Mouse (Mus musculus) hematopoietic stem cell, adult 5-6 weeks (primary cell): Measurements from ENCODE around the gene Pdia6. TPM values are rescaled to one million over a fixed set of nuclear protein-coding genes. Genes with fewer than 3 reads are reported as not detected.
A peak's percentile ranks its signal among the peaks of the same experiment; 100 is the strongest.

Experiments
- ATAC-seq, 2 experiments: fragments of 125-278 bp in 1 of 2; replicated peaks in 1 of 2; 2 replicates each; pipeline ENCODE4 v1.8.0; 2016 to 2017; ENCODE audit warnings: inconsistent platforms in 2 of 2, mild to moderate bottlenecking in 2 of 2, moderate number of reproducible peaks in 2 of 2, low read depth in 1 of 2, moderate TSS enrichment in 1 of 2; ENCODE audit not compliant: low FRiP score in 2 of 2, poor library complexity in 2 of 2, severe bottlenecking in 2 of 2, insufficient read depth in 1 of 2, low TSS enrichment in 1 of 2
- total RNA-seq: library from RNA; stranded (forward); fragments of 172-1452, 232-1000 nt; gene quantifications from 2 replicates; pipeline ENCODE4 v1.2.3, GENCODE M21; 2017

Pdia6 gene
- total RNA-seq, 1 experiment from 2014 or later: 321 TPM

DNA sequence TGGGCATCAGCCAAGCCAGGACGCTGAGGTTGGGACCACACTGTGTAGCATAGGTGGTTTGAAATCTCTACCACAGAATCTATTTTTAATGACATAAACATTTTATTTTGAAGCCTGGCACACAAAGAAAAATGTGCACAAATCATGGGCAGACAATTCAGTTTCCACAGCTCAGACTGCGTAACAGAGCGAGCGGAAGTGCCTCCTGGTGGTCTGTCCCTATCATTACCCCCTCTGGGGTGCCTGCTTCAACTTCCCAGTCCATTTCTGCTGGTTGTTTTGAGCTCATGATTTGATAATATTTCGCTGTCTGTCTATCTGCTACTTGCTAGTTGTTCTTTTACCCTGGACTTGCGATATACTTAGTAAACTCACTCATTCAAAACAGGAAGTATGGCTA, 10.7 kb upstream of the Pdia6 start:
- no peak; a peak in 1 of 4 replicates for ATAC-seq

DNA sequence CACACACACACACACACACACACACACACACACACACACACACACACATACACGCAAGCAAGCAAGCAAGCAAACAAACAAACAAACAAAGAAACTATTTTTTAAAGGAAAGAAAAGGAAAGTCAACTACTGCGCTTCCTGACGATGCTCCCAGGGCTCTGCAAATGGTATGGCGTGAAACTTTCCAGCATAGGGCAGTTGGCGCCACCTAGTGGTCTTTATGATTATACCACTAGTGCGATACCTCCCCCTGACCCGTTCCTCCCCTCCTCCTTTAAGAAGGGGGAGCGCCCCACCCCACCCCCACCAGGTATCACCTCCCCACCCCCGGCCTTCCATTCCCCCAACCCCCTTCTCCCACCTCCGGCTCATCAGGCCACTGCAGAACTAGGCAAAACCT, 9.4 kb upstream of the Pdia6 start:
- ATAC-seq: peak; percentile 68 to 74

DNA sequence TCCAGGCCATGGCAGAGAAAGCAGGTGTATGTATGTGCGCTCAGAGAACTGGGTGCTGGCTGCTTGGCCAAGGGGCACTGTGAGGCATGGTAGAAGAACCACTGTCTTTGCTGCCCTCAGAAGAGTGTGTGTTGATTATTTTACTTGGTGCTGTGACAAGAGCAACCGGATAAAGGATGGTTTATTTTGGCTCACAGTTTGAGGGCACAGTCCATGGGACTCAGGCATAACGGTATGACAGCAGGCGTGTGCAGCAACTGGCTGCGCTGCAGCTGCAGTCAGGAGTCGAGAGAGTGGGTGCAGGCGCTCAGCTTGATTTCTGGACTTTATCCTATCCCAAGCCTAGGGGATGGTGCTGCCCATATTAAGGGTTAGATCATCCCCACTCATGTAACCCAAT, 7.9 kb upstream of the Pdia6 start:
- ATAC-seq: no peak

DNA sequence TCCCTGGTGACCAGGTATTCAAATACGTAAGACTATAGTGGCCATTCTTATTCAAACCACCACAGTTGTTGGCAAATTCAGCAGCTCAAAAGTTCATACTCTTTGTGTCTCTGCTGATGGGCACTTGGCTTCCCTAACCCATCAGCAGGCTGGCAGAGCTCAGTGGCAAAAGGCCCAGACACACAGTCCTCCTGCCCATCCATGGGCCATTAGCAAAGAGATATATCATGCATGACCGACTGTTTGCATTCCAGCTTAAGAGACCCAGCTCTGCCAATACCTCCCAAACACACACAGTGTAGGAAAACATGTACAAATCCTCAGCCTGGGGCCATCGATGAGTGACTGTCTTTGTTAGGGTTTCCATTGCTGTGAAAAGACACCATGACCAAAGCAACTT, 5.3 kb upstream of the Pdia6 start:
- ATAC-seq: no peak

- ATAC-seq: 0 out of 4 replicates have a peak, but pooled peaks of 1 of the 2 experiments have one; percentile 34
Observed at GRCm38 (mm10) chr12:17263881-17264280, 2.5 kb upstream of the Pdia6 start.

DNA sequence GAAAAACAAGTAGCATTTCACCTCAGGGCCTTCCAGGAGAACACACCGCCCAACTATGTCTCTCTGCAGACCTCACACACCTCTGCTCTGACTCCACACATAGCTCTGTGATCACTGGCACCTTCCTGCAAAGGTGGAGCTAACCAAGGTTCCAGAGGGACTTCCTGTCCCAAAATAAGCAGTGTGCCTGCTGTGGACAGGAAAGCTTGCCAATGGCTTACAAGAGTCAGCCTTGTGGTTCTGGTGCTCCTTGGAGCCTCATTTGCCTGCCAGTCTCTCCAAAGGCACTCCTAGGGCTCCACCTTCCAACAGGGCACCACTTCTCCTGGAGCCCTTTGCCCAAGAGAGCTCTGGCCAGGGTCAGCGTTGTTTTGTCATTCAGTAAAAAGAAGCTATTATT, 1.5 kb upstream of the Pdia6 start:
- ATAC-seq: no peak

- no peak for ATAC-seq
Observed at GRCm38 (mm10) chr12:17266673-17266990, 287 bp downstream of the Pdia6 start.

GRCm38 (mm10) chr12:17267316-17267715, 971 bp downstream of the Pdia6 start:
- no peak for ATAC-seq

DNA sequence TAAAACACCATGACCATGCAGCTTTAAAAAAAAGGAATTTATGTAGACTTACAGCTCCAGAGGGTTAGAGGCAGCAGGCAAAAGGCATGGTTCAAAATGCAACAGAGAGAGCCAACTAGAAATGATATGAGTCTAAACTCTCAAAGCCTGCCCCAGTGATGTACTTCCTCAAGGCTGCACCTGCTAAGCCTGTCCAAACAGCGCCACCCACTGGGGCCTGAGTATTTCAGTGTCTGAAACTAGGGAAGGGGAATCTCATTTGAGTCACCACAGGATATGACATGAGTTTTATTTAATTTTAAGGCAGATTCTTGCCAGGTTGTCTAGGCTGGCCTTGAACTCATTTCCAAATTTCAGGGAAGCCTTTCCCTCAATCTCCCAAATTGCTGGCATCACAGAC, 4.9 kb downstream of the Pdia6 start:
- peak; percentile 18 to 19; a peak in 1 of 4 replicates for ATAC-seq

- ATAC-seq: no peak
Observed at GRCm38 (mm10) chr12:17273841-17274240, 7.5 kb downstream of the Pdia6 start.

DNA sequence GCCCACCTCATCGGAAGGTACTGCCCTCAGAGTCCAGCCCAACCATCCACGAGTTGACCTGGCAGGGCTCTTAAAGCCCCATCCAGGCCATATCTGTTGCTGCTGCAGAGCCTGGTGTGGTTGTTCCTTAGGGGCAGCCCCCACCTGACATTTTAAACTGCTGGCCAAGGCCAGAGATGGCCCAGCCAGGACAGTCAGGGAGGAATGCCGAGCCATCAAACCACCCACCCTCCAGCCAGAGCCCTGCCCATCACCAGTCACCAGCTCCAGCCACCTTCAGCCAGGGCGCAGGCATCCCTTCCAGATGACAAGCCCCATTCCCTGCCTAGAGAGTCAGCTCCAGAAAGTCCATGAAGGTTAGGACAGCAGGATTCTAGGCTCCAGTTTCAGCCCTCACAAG, 22.2 kb downstream of the Pdia6 start:
- ATAC-seq: peak in 1 of 2 experiments; percentile 27; a peak in 1 of 4 replicates

DNA sequence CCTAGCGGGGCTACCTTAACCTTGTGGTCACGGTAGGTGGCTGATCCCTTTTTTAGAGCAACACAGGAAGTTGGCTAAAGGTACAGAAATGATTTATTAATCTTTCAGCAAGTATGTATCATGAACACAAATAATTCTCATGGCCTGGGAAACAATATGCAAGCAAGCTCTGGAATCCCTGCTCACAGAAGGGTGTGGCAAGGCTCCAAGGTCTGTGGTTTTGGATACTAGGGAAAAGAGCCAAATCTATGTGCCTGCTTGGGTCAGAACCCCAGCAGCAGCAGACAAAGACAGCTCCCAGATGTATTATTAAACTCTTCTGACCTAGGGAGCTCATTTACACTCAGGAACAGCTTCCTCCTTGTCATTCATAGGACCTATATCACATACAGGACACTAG, 22.7 kb downstream of the Pdia6 start:
- ATAC-seq: no peak

DNA sequence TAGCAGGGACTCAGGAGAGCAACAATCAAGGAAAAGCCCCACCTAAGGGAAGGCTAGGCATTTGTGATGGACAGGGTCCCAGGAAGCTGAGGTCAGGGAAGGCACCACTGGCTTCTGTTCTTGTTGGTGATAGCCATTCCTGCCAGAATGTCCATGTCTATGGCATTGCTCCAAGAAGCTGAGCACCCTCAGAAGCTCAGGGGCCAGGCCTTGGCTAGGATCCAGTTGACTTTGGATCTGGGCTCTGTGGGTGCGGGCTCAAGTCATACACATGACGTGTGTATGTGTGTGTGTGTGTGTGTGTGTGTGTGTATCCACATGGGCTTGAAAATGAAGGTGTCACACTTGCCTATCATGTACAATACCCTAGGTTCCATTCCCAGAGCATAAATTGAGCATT, 23.6 kb downstream of the Pdia6 start:
- no peak for ATAC-seq

- no peak for ATAC-seq
Observed at GRCm38 (mm10) chr12:17290569-17290968, 24.2 kb downstream of the Pdia6 start.

- no peak for ATAC-seq
Observed at GRCm38 (mm10) chr12:17296899-17297298, 30.6 kb downstream of the Pdia6 start.

- no peak for ATAC-seq
Observed at GRCm38 (mm10) chr12:17299902-17300301, 33.6 kb downstream of the Pdia6 start.

DNA sequence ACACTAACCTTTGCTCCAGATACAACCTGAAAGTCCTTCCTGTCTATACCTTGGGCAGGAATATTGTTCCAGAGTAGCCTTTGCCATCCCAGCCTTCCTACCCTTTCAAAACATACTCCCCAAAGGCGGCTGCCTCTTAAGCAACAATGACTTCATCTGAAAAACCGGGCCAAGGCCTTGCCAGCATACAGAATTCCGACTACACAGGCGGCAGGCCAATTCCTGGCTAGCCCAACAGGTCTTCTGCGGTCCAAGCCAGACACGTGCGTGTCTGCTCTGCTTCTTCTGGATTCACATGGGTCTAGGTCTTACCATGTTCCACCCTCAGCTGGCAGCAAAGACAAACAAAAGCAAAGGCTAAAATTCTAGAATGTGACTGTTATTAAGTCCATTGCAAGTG, 39.1 kb downstream of the Pdia6 start:
- ATAC-seq: no peak

GRCm38 (mm10) chr12:17308246-17308645, 41.9 kb downstream of the Pdia6 start:
- 0 out of 4 replicates have a peak, but pooled peaks of 1 of the 2 experiments have one; percentile 12 for ATAC-seq

- no peak for ATAC-seq
Observed at GRCm38 (mm10) chr12:17310852-17311839, 44.8 kb downstream of the Pdia6 start.
